Comparison of ENCODE assay signal across 8 mouse cellular contexts in genomic region chr1:183297886-183298489, GRCm38 (mm10). TPM values are rescaled to one million over a fixed set of nuclear protein-coding genes. Genes with fewer than 3 reads are reported as not detected.
DNase-seq lines count a peak whose midpoint lies in the region; TF ChIP-seq lines count a peak whose summit lies in the region.

No protein-coding gene starts in this region.

- H3K27me3 ChIP-seq in CH12.LX (replicated peaks) = no peaks in the 10 kb centered on the region
- no peaks in the 10 kb centered on the region for H3K27me3 ChIP-seq in hindbrain, embryonic 10.5 days (ENCODE audit: insufficient read depth, poor library complexity, severe bottlenecking)

- H3K4me1 ChIP-seq in CH12.LX (ENCODE audit: control insufficient read depth in 1 of 2, insufficient read depth in 2 of 2) = peaks cover 0 to 5% of the 10 kb centered on the region in 2 experiments; a peak in 1 of 4 replicates
- H3K4me1 ChIP-seq in hindbrain, embryonic 10.5 days (replicated peaks) = 0 out of 2 replicates have a peak, but pooled peaks cover 6% of the 10 kb centered on the region

- TF ChIP-seq EP300 in CH12.LX (IDR thresholded peaks at IDR 0.05; ENCODE audit: low read length) = no peak

- peak overlapping the region; percentile 61 to 96 (median 64) for H3K4me3 ChIP-seq in CH12.LX (replicated peaks in 1 of 3; ENCODE audit: low read depth in 2 of 3, low read length in 2 of 3, poor library complexity in 1 of 3)
- H3K4me3 ChIP-seq in hindbrain, embryonic 10.5 days = peak overlapping the region; percentile 59

- peak; percentile 44; the same call in 1 of the 2 replicates for TF ChIP-seq POLR2A in CH12.LX (IDR thresholded peaks at IDR 0.05; ENCODE audit: low read depth, low read length)

- no peak for TF ChIP-seq CTCF in CH12.LX (conservative IDR thresholded peaks at IDR 0.05 in 1 of 2, IDR thresholded peaks at IDR 0.05 in 1 of 2; ENCODE audit: low read depth in 2 of 2, low read length in 2 of 2)

- H3K36me3 ChIP-seq in CH12.LX (replicated peaks in 1 of 2; ENCODE audit: control insufficient read depth in 1 of 2, insufficient read depth in 1 of 2, low read length in 1 of 2) = peaks cover 11 to 14% of the 10 kb centered on the region in 2 experiments
- peaks cover 11% of the 10 kb centered on the region for H3K36me3 ChIP-seq in hindbrain, embryonic 10.5 days

- peak overlapping the region; percentile 30; the same call in 1 of the 2 replicates for H3K27ac ChIP-seq in CH12.LX (ENCODE audit: insufficient read depth, low read depth)
- peak overlapping the region; percentile 86 for H3K27ac ChIP-seq in hindbrain, embryonic 10.5 days

- no peaks in the 10 kb centered on the region for H3K9me3 ChIP-seq in CH12.LX (replicated peaks; ENCODE audit: low read length)
- no peaks in the 10 kb centered on the region for H3K9me3 ChIP-seq in hindbrain, embryonic 10.5 days

- H3K9ac ChIP-seq in CH12.LX (ENCODE audit: insufficient read depth, low read depth) = peak overlapping the region; percentile 58

- under 1% methylated on average over 20 of the region's 20 CpGs for WGBS in hindbrain, embryonic 10.5 days

- peak; percentile 55 for DNase-seq in CH12.LX (ENCODE audit: extremely low read depth)
- peak; percentile 65 for DNase-seq in brain, adult 2 months (ENCODE audit: low read depth, low spot score)
- peak; percentile 33 for DNase-seq in forelimb bud, embryonic 11.5 days (ENCODE audit: low read depth, low spot score)
- DNase-seq in hindbrain, embryonic 10.5 days (ENCODE audit: low spot score) = peak; percentile 54
- DNase-seq in layer of hippocampus, postnatal 10 days (ENCODE audit: low spot score in 2 of 2) = peak; percentile 26 to 30
- peak; percentile 40 for DNase-seq in lung, postnatal 14 days
- DNase-seq in retina, embryonic 14.5 days (ENCODE audit: low spot score) = peak; percentile 52
- peak; percentile 34 to 50 for DNase-seq in thymus, postnatal 36 days

- H3K79me2 ChIP-seq in CH12.LX (replicated peaks; ENCODE audit: control insufficient read depth, extremely low read depth, insufficient read depth, poor library complexity, severe bottlenecking) = peaks cover 22% of the 10 kb centered on the region

- TF ChIP-seq RAD21 in CH12.LX (IDR thresholded peaks at IDR 0.05; ENCODE audit: low read depth, low read length) = no peak

- dilution Hi-C loops in CH12.LX (cut with MboI; ENCODE audit: extremely low pct_ligation_motif_present, extremely low pct_unique_long_range_greater_than_20kb, low sequenced_read_pairs) = no loop called here

- in situ Hi-C loops in CH12.LX (cut with MboI; ENCODE audit: low pct_ligation_motif_present, low pct_unique_long_range_greater_than_20kb, low sequenced_read_pairs) = no loop called here

- peak overlapping the region; percentile 39 for H3K4me2 ChIP-seq in CH12.LX (ENCODE audit: insufficient read depth, low read depth, poor library complexity, severe bottlenecking)

TF ChIP-seq in CH12.LX, 34 proteins besides CTCF, POLR2A, EP300 and RAD21:
- no peak; the same call in 1 of the 2 replicates for TF ChIP-seq MYC (IDR thresholded peaks at IDR 0.05; ENCODE audit: low read depth, low read length)
- peak; percentile 61; the same call in 1 of the 2 replicates for TF ChIP-seq ZMIZ1 (IDR thresholded peaks at IDR 0.05; ENCODE audit: low read depth, low read length)
- TF ChIP-seq SIN3A (IDR thresholded peaks at IDR 0.05; ENCODE audit: low read length) = peak; percentile 82
- no peak for TF ChIP-seq USF2 (conservative IDR thresholded peaks at IDR 0.05; ENCODE audit: low read depth, low read length)
- no peak for TF ChIP-seq CHD1 (IDR thresholded peaks at IDR 0.05; ENCODE audit: low read depth, low read length)
- TF ChIP-seq UBTF (IDR thresholded peaks at IDR 0.05; ENCODE audit: low read depth, low read length) = no peak
- TF ChIP-seq SMC3 (IDR thresholded peaks at IDR 0.05; ENCODE audit: low read depth, low read length) = no peak
- no peak for TF ChIP-seq BHLHE40 (IDR thresholded peaks at IDR 0.05; ENCODE audit: low read depth, low read length)
- no peak for TF ChIP-seq TBP (conservative IDR thresholded peaks at IDR 0.05; ENCODE audit: low read depth, low read length)
- no peak for TF ChIP-seq RCOR1 (conservative IDR thresholded peaks at IDR 0.05; ENCODE audit: low read depth, low read length)
- no peak for TF ChIP-seq ZC3H11A (IDR thresholded peaks at IDR 0.05; ENCODE audit: low read depth, low read length)
- TF ChIP-seq ETS1 (conservative IDR thresholded peaks at IDR 0.05; ENCODE audit: low read depth, low read length) = no peak
- TF ChIP-seq JUND (conservative IDR thresholded peaks at IDR 0.05; ENCODE audit: low read depth, low read length) = no peak
- TF ChIP-seq MAFK (IDR thresholded peaks at IDR 0.05; ENCODE audit: insufficient replicate concordance, low read length) = no peak
- no peak for TF ChIP-seq KAT2A (IDR thresholded peaks at IDR 0.05; ENCODE audit: insufficient replicate concordance, low read length)
- TF ChIP-seq POLR2AphosphoS2 (IDR thresholded peaks at IDR 0.05; ENCODE audit: low read depth, low read length) = no peak
- TF ChIP-seq MAX (IDR thresholded peaks at IDR 0.05; ENCODE audit: low read length) = no peak; the same call in 1 of the 2 replicates
- TF ChIP-seq ZKSCAN1 (IDR thresholded peaks at IDR 0.05; ENCODE audit: borderline replicate concordance, low read depth, low read length) = no peak
- TF ChIP-seq NRF1 (IDR thresholded peaks at IDR 0.05; ENCODE audit: low read depth, low read length) = no peak
- no peak for TF ChIP-seq TCF12 (IDR thresholded peaks at IDR 0.05; ENCODE audit: low read depth, low read length)
- TF ChIP-seq E2F4 (IDR thresholded peaks at IDR 0.05; ENCODE audit: insufficient replicate concordance, low read depth, low read length) = no peak
- TF ChIP-seq IRF4 (IDR thresholded peaks at IDR 0.05; ENCODE audit: low read depth, low read length) = no peak
- TF ChIP-seq NELFE (IDR thresholded peaks at IDR 0.05; ENCODE audit: low read depth, low read length) = peak; percentile 29; the same call in 1 of the 2 replicates
- 0 out of 2 replicates have a peak, but pooled peaks have one; percentile 34 for TF ChIP-seq MEF2A (IDR thresholded peaks at IDR 0.05; ENCODE audit: borderline replicate concordance, low read depth, low read length)
- no peak for TF ChIP-seq CHD2 (IDR thresholded peaks at IDR 0.05; ENCODE audit: low read length)
TF ChIP-seq in CH12.LX: peak in this region for 4.

RNA-seq across cellular contexts. Expression of gene Brox, which starts 0.9 kb away (rescaled TPM):
- total RNA-seq in CH12.LX (2012; rRNA removed) (21.0 and 21.8 TPM in 2 replicates), CH12.LX (2014; rRNA removed) (37.8 and 44.7 TPM in 2 replicates)
- 19.8 and 20.4 TPM in 2 replicates for polyA plus RNA-seq in CH12.LX (2012; ENCODE audit: insufficient read length, low read depth)
- 42.7 and 47.1 TPM in 2 replicates for polyA plus RNA-seq in hindbrain, embryonic 10.5 days (2016; fragmentation: Nextera tagmentation; extraction: Ambion mirVana)
- total RNA-seq in layer of hippocampus, postnatal 10 days (2021) = 10 to 100 TPM; 62.1 to 70.8 TPM

RNA-seq across cellular contexts. Expression of gene Aida, which starts 1.6 kb away (rescaled TPM):
- total RNA-seq in CH12.LX (2012; rRNA removed) (11.0 and 15.8 TPM in 2 replicates), CH12.LX (2014; rRNA removed) (31.6 and 32.8 TPM in 2 replicates)
- 41.7 and 45.2 TPM in 2 replicates for polyA plus RNA-seq in CH12.LX (2012; ENCODE audit: insufficient read length, low read depth)
- polyA plus RNA-seq in hindbrain, embryonic 10.5 days (2016; fragmentation: Nextera tagmentation; extraction: Ambion mirVana) = 45.5 and 47.7 TPM in 2 replicates
- total RNA-seq in layer of hippocampus, postnatal 10 days (2021) = 10 to 100 TPM; 58.6 to 61.3 TPM

Comparison
In these comparisons a context has a peak if more than half of its experiments do, and no peak if none do; other contexts are left out.
1. Peak in every context shown above with its lines: DNase-seq, H3K4me3 ChIP-seq and H3K27ac ChIP-seq.